Mouse (Mus musculus): Measurements from ENCODE around the gene Fbln2.

Fbln2 gene

GRCm38 (mm10) chr6:91231523-91231922, 19.3 kb downstream of the Fbln2 start:
- peak in 1 of 2 experiments; percentile 24 for DNase-seq

GRCm38 (mm10) chr6:91233011-91233410, 20.8 kb downstream of the Fbln2 start:
- peak; percentile 74 to 76 for DNase-seq

DNA sequence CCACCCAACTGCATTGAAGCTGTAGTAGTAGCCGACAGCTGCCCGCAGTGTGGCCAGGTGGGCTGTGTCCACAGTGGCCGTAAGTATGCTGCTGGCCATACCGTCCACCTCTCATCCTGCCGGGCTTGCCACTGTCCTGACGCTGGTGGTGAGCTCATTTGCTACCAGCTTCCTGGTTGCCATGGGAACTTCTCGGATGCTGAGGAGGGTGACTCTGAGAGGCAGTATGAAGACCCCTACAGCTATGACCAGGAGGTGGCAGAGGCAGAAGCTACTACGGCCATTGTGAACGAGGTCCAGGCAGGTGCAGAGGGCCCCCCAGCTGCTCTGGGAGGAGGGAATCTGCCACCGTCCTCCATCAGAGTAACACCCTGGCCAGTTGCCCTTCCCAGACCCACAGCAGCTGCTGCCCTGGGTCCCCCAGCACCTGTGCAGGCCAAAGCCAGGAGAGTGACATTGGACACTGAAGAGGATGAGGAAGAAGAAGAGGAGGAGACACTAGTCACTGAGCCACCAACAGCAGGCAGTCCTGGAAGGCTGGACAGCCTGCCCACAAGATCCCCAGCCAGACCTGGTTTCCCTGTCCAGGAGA, 21.3 kb downstream of the Fbln2 start:
- peak in 1 of 2 experiments; percentile 12 for DNase-seq

DNA sequence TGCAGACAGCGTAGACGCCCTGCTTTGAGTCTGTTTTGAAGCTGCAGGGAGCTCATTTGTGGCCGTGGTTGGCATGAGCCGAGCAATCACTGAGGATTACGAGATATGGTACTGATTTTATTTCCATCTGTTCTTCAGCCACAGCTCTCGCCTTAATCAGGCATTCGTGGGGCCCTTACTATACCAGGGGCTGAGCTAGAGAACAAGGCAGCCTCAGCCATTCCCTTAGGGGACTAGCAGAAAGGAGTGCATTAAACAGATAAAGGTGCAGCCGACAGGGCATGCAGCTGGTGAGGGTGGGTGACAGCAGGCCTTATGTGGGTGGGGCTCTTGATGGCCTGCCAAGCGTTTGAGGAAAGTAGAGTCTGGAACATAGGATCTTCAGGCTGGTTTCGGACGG, 23.8 kb downstream of the Fbln2 start:
- no peak for DNase-seq

DNA sequence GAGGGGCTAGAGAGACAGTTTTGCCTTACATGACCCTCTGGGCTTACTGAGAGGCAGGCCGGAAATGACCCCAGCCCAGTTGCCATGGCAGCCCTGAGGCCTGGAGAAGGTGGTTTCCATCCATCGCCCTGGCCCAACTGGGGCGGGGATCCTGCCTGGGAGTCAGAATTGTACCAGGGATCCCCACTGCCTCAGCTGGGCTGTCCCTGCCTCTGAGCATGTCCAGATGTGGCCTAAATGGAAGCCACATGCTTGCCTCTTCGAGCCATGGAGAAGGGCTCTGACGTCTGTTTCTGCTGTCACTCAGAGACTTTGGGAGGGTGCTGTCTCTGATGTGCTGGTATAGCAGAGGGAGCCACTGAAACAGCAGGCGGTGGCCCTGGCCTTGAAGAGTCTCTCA, 24.2 kb downstream of the Fbln2 start:
- DNase-seq: no peak

DNA sequence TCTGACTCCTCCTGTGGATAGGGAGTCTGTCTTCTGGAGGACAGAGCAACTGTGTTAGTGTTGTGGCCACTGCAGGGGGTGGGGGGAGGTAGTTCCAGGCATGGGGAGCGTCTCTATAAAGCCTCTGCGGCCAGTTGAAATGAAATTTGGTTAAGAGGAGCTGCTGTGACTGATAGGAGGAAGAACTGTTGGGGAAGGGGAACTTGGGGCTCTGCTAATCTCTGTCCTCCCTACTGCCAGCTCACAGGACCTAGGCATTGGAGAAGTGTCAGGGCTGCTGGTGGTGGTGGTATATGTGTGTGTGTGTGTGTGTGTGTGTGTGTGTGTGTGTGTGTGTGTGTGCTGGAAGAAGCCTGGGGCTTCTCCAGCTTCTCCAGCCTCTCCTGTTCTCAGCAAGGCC, 25.0 kb downstream of the Fbln2 start:
- DNase-seq: no peak

GRCm38 (mm10) chr6:91240537-91240936, 28.3 kb downstream of the Fbln2 start:
- DNase-seq: no peak

- peak; percentile 54 to 56 for DNase-seq
Measured at GRCm38 (mm10) chr6:91240964-91241363, 28.7 kb downstream of the Fbln2 start.

- DNase-seq: no peak
Measured at GRCm38 (mm10) chr6:91243395-91243794, 31.1 kb downstream of the Fbln2 start.

GRCm38 (mm10) chr6:91244331-91244730, 32.1 kb downstream of the Fbln2 start:
- DNase-seq: no peak

DNA sequence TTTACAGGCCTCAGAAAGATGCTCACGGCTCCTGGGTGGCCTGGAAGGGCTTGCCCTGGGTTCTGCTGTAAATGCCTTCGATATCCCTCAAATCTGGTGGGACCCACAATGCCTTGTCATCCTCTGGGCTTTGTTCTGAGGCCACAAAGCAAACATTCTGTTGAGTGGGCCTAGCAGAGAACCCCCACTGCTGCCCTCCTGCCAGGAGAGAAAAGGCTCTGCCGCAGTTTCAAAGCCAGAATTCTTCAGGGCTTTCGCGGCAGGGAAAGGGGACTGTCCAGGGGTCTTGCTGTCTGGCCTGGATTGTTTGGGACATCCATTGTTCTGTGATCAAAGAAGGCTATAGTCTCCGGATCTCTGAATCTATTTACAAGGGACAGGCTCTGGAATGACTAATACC, 33.1 kb downstream of the Fbln2 start:
- DNase-seq: no peak

GRCm38 (mm10) chr6:91247343-91247742, 35.1 kb downstream of the Fbln2 start:
- DNase-seq: no peak

DNA sequence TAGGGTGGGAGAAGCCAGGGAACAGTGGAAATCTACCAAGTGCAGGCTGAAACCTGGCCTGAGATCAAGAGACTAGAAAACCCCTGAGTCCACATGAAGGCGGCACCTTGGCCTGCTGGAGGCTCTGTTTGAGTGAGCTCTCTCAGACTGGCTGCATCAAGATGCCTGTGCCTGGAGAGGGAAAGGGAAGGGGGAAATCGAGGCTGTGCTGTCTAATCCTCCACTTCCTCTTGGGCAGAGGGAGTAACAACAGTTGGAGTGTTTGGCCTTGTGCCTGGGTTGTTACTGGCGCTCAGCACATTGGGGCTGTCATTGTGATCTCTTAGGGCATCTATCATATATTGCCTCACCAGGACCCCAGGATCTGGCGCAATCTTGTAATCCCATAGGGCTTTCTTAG, 36.4 kb downstream of the Fbln2 start:
- DNase-seq: no peak

DNA sequence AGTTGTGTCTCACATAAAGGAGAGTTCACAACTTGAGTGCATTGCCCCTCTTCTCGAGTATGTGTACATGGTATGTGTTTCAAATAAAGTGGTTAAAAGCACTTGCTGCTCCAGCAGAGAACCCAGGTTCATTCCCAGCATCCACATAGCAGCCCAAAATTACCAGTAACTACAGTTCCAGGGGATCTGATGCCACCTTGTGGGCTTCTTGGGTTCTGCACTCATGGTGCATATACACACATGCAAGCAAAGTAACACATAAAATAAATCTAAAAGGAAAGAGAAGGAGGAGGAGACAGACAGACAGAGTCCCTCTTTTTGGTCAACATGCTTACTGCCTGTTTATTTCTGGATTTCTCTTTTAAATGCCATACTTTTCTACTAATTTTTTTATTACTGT, 37.5 kb downstream of the Fbln2 start:
- no peak for DNase-seq

DNA sequence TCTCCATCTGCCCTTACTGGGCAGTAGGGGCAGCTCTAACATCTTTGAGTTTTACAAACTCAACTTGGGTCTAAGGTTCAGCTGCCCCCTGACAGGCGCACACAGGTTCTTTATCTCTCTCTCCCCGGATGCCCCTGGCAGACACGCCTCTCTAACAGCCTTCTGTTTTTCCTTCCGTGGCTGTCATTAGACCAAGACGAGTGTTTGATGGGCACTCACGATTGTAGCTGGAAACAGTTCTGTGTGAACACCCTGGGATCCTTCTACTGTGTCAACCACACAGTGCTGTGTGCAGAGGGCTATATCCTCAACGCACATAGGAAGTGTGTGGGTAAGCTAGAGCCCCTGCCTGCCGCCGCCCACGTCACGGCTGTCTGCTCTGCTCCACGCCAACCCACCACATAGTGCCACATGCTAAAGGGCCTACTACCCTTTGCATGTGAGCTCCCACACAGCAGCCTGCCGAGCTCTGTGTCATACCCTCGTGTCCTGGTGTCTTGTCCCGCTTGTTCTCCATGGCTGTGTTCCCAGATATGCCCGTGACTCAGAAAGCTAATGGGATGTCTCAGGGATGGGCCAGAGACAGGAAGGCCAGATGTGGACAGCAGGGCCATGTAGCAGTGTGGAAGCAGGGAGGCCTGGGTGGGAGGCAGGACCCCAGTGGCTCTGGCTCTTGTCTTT, 47.3 kb downstream of the Fbln2 start:
- DNase-seq: no peak

- no peak for DNase-seq
Measured at GRCm38 (mm10) chr6:91260347-91260986, 48.2 kb downstream of the Fbln2 start.

DNA sequence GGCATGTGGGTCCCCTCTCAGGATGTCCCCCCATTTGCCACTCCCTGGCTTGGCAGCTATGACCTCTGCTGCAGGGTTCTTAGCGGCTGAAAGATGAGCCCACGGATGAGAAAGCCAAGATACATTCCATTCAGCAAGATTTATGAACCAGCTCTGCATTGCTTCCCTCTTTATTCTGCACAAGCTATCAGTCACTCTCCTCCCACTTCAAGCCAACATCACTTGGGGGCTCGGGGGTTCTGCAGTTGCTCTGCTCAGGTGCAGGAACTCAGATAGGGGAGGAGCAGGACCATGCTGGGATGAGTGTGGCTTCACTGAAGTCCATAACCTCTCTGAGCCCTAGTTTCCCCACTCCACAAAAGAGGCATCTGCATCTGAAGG, 48.7 kb downstream of the Fbln2 start:
- DNase-seq: no peak

DNA sequence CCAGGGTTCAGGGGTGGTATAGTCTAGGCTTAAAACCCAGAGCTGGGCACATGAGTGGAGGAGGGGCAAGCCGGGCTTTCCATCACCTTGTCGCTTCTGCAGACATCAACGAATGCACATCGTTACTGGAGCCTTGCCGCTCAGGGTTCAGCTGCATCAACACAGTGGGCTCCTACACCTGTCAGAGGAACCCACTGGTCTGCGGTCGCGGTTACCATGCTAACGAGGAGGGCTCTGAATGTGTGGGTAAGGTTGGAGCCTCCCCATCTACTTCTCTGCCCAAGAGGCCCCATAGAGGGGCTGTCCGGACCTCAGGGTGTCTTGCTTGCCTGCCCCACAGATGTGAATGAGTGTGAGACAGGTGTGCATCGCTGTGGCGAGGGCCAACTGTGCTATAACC, 53.4 kb downstream of the Fbln2 start:
- no peak for DNase-seq

DNA sequence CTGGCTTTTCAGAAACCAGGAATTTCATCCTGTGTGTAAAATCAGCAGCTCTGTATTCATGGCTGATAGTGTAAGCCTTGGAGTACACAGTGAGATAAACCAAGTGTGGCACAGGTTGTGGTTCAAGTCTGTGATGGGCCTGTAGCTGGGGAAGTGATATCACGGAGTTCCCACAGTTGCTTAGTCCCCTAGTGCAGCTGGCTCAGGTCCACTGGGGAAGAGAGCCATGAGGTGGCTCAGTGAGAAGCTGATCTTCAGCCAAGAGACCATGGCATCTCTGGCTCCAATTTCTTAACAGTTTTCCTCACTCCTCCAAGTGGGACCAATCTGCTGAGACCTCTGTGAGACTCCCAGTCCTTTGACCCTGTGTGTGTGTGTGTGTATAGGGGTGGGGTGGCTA, 54.4 kb downstream of the Fbln2 start:
- DNase-seq: peak; percentile 50 to 56

GRCm38 (mm10) chr6:91268318-91268717, 56.1 kb downstream of the Fbln2 start:
- DNase-seq: no peak

GRCm38 (mm10) chr6:91277549-91277948, 65.3 kb downstream of the Fbln2 start:
- DNase-seq: peak; percentile 60 to 81

GRCm38 (mm10) chr6:91278302-91278701, 66.0 kb downstream of the Fbln2 start:
- DNase-seq: no peak

GRCm38 (mm10) chr6:91279477-91279876, 67.2 kb downstream of the Fbln2 start:
- no peak for DNase-seq

DNA sequence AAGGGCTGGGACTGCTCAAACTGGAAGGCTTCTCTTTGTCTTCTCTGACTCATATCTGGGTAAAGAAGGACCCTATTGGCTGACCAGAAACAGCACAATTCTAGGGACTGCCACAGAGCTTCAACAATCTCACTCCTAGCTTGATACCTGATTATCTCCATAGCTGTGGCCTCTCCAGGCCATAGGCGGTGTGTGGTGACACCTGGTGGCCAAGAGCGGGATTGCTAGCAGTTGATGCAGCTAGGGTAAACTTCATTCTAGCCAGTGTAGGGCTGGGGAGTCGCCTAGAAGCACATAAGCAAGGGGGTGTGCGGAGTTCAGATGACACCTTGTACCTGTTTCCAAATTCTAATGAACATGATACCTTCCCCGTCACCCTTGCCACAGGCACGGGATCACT, 69.0 kb downstream of the Fbln2 start:
- DNase-seq: peak; percentile 91 to 96

DNA sequence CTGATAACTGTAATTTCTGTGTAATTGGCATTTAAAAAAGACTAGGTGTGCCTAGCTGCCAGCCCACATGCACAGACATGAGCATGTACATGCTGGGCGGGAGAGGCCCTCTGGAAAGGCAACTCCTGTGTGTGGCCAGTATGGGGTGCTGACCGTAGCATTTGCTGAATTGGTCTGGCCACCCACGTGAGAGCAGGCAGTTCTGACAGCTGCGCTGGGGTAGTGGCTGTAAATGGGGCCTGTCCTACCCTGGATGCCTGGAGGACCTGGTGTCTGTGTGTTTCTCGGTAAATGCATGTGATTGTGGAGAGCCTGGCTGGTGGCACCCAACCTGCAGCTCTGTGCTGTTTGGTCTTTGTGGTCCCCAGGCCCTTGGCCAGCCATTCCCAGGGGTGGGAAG, 69.5 kb downstream of the Fbln2 start:
- no peak for DNase-seq
